Mouse (Mus musculus) liver, embryonic 14.5 days (tissue): ENCODE data around the gene Szt2. TPM values are rescaled to one million over a fixed set of nuclear protein-coding genes. Genes with fewer than 3 reads are reported as not detected.

Experiments
- ATAC-seq: fragments of 200-750 bp; cut with Nextera tagmentation; 2 replicates; pipeline ENCODE4 v1.8.0; 2017; ENCODE audit warnings: moderate number of reproducible peaks, mild to moderate bottlenecking, moderate library complexity; ENCODE audit not compliant: insufficient read depth
- DNase-seq, 3 experiments: peaks; one replicate each; pipeline ENCODE4 v3.0.0-alpha.2; 2012 to 2013; ENCODE audit warnings: low read depth in 3 of 3, low spot score in 3 of 3
- H3K27ac ChIP-seq: fragments of 300-500 bp; sonication (generic); 2 replicates; pipeline ENCODE4 v1.5.1; 2014; ENCODE audit warnings: moderate library complexity, mild to moderate bottlenecking, control low read depth, inconsistent platforms
- H3K27me3 ChIP-seq: fragments of 300-500 bp; sonication (generic); 2 replicates; pipeline ENCODE4 v1.6.1; 2014; ENCODE audit warnings: mild to moderate bottlenecking, low read length, moderate library complexity; ENCODE audit not compliant: control insufficient read depth, insufficient read depth
- H3K36me3 ChIP-seq: fragments of 300-500 bp; sonication (generic); replicated peaks from 2 replicates; pipeline ENCODE4 v1.6.1; 2014; ENCODE audit warnings: low read depth; ENCODE audit not compliant: control insufficient read depth, insufficient read depth
- H3K4me1 ChIP-seq, 2 experiments: fragments of 200-500 bp in 1 of 2; fragments of 300-500 bp in 1 of 2; sonication (generic) in 1 of 2; replicated peaks; 2 replicates each; pipeline ENCODE4 v1.6.1; 2012 to 2014; ENCODE audit warnings: antibody characterized with exemption in 1 of 2, inconsistent platforms in 1 of 2, low read length in 1 of 2; ENCODE audit not compliant: control insufficient read depth in 2 of 2, insufficient read depth in 2 of 2
- H3K4me2 ChIP-seq: fragments of 300-500 bp; sonication (generic); 2 replicates; pipeline ENCODE4 v1.6.1; 2014; ENCODE audit warnings: low read depth, mild to moderate bottlenecking, control low read depth, moderate library complexity
- H3K4me3 ChIP-seq, 2 experiments: fragments of 200-500 bp in 1 of 2; fragments of 300-500 bp in 1 of 2; sonication (generic) in 1 of 2; 2 replicates each; pipeline ENCODE4 v1.5.1; 2012 to 2014; ENCODE audit warnings: low read depth in 2 of 2, low read length in 2 of 2, mild to moderate bottlenecking in 2 of 2, control low read depth in 1 of 2, inconsistent platforms in 1 of 2, moderate library complexity in 1 of 2; ENCODE audit not compliant: insufficient read depth in 1 of 2
- H3K9ac ChIP-seq: fragments of 300-500 bp; sonication (generic); replicated peaks from 2 replicates; pipeline ENCODE4 v1.6.1; 2014; ENCODE audit warnings: mild to moderate bottlenecking, control low read depth, moderate library complexity
- H3K9me3 ChIP-seq: fragments of 300-500 bp; sonication (generic); 2 replicates; pipeline ENCODE4 v1.6.1; 2016; ENCODE audit warnings: low read length, mixed read lengths; ENCODE audit not compliant: control insufficient read depth
- CTCF ChIP-seq: IDR thresholded peaks from 2 replicates; pipeline ENCODE4 v1.5.1; 2016; ENCODE audit warnings: antibody characterized with exemption, low read depth, control low read depth
- EP300 ChIP-seq: IDR thresholded peaks from 2 replicates; pipeline ENCODE4 v1.6.1; 2016; ENCODE audit warnings: antibody characterized with exemption, low read depth
- WGBS: fragments of 180-500 bp; shearing (Covaris S2); extraction: QIAGEN DNeasy Blood & Tissue Kit; methylation state at CpG from one replicate; pipeline ENCODE4 v1.1.7; 2014; ENCODE audit not compliant: insufficient replicate concordance; 5-methylcytosine and 5-hydroxymethylcytosine counted together
- polyA plus RNA-seq, 2 experiments: library from polyadenylated mRNA; depleted of rRNA in 1 of 2; stranded (reverse) in 1 of 2; unstranded in 1 of 2; fragments of >200 nt; fragmentation: Nextera tagmentation in 1 of 2; extraction: Ambion mirVana in 1 of 2; gene quantifications; 2 replicates each; pipeline versions ENCODE4 v1.2.1 to v1.2.3; 2012 to 2014

Gene Szt2
- polyA plus RNA-seq, 2 experiments: 2.6 to 5.9 TPM

- ATAC-seq: no peak
Measured at GRCm38 (mm10) chr4:118396433-118396832, 12.6 kb downstream of the Szt2 start.

GRCm38 (mm10) chr4:118395289-118395688, 13.8 kb downstream of the Szt2 start:
- Histone ChIP-seq H3K9ac (no peak overlapping the region), H3K4me1 (no peaks in the 10 kb centered on the region), H3K9me3 (no peaks in the 10 kb centered on the region), H3K27ac (no peak overlapping the region), H3K27me3 (no peaks in the 10 kb centered on the region), H3K36me3 (peaks cover 36% of the 10 kb centered on the region), H3K4me2 (no peak overlapping the region), H3K4me3 (no peak overlapping the region)
- DNase-seq (no peak), ATAC-seq (no peak)
- TF ChIP-seq CTCF: no peak
- TF ChIP-seq EP300: no peak
- WGBS: 82% methylated on average over 4 of the region's 4 CpGs

More at GRCm38 (mm10) chr4:118396433-118396832, 12.6 kb downstream of the Szt2 start:
- no peak overlapping the region for H3K4me2 ChIP-seq
- H3K4me1 ChIP-seq: no peaks in the 10 kb centered on the region
- no peak for DNase-seq
- 60% methylated on average over 3 of the region's 3 CpGs for WGBS
- no peak for TF ChIP-seq CTCF
- no peak for TF ChIP-seq EP300
- no peak overlapping the region for H3K27ac ChIP-seq
- H3K9ac ChIP-seq: no peak overlapping the region
- H3K36me3 ChIP-seq: peaks cover 32% of the 10 kb centered on the region
- H3K9me3 ChIP-seq: no peaks in the 10 kb centered on the region
- no peaks in the 10 kb centered on the region for H3K27me3 ChIP-seq
- no peak overlapping the region for H3K4me3 ChIP-seq

- TF ChIP-seq EP300 (no peak), CTCF (no peak)
- Histone ChIP-seq H3K4me2 (no peak overlapping the region), H3K9me3 (no peaks in the 10 kb centered on the region), H3K27me3 (no peaks in the 10 kb centered on the region), H3K27ac (no peak overlapping the region), H3K4me3 (no peak overlapping the region), H3K36me3 (peaks cover 37% of the 10 kb centered on the region), H3K9ac (no peak overlapping the region), H3K4me1 (no peaks in the 10 kb centered on the region)
- no peak for ATAC-seq
- 68% methylated on average over 6 of the region's 6 CpGs for WGBS
- no peak for DNase-seq
Measured at GRCm38 (mm10) chr4:118394505-118394904, 14.6 kb downstream of the Szt2 start.

GRCm38 (mm10) chr4:118390146-118390545, 18.9 kb downstream of the Szt2 start:
- Histone ChIP-seq H3K9me3 (no peaks in the 10 kb centered on the region), H3K4me1 (no peaks in the 10 kb centered on the region), H3K36me3 (peaks cover 52% of the 10 kb centered on the region), H3K9ac (no peak overlapping the region), H3K4me3 (no peak overlapping the region), H3K27me3 (no peaks in the 10 kb centered on the region), H3K4me2 (no peak overlapping the region), H3K27ac (no peak overlapping the region)
- DNase-seq (no peak), ATAC-seq (no peak)
- TF ChIP-seq CTCF (no peak), EP300 (no peak)
- 93% methylated on average over 11 of the region's 11 CpGs for WGBS

GRCm38 (mm10) chr4:118387316-118387715, 21.8 kb downstream of the Szt2 start:
- TF ChIP-seq EP300 (no peak), CTCF (no peak)
- Histone ChIP-seq H3K4me1 (no peaks in the 10 kb centered on the region), H3K4me3 (no peak overlapping the region), H3K36me3 (peaks cover 48% of the 10 kb centered on the region), H3K27me3 (no peaks in the 10 kb centered on the region), H3K9me3 (no peaks in the 10 kb centered on the region), H3K4me2 (no peak overlapping the region), H3K9ac (no peak overlapping the region), H3K27ac (no peak overlapping the region)
- 82% methylated on average over 8 of the region's 8 CpGs for WGBS
- ATAC-seq (no peak), DNase-seq (no peak)
